Mouse (Mus musculus): Measurements from ENCODE around the gene Rbp2. TPM values are rescaled to one million over a fixed set of nuclear protein-coding genes. Genes with fewer than 3 reads are reported as not detected.

The Rbp2 gene
- 0.27 and 1.1 TPM in 2 replicates for polyA plus RNA-seq (2014; fragmentation: Nextera tagmentation; extraction: Ambion mirVana)

GRCm38 (mm10) chr9:98485815-98486214 lies at the start of gene Rbp2:
Gene Rbp2 (plus strand): TSS chr9:98486115.
- H3K4me2 ChIP-seq = no peak within 1 kb of the TSS
- 75% methylated on average over 3 of the region's 3 CpGs for WGBS (ENCODE audit: insufficient replicate concordance)
- H3K9me3 ChIP-seq (replicated peaks; ENCODE audit: control insufficient read depth, low read length) = no peaks in the 10 kb centered on the region
- ATAC-seq (replicated peaks; ENCODE audit: insufficient number of reproducible peaks, low FRiP score, low TSS enrichment) = no peak
- no peak within 1 kb of the TSS for H3K27ac ChIP-seq (ENCODE audit: low read depth, low read length)
- peaks cover 10% of the 10 kb centered on the region; the same call in 1 of the 2 replicates for H3K4me1 ChIP-seq (ENCODE audit: control insufficient read depth, insufficient read depth, low read length)
- no peak within 1 kb of the TSS for H3K4me3 ChIP-seq (ENCODE audit: low read depth, low read length)
- H3K36me3 ChIP-seq (ENCODE audit: control insufficient read depth, insufficient read depth, low read length) = no peaks in the 10 kb centered on the region
- H3K9ac ChIP-seq (ENCODE audit: low read depth, low read length) = no peak within 1 kb of the TSS
- no peaks in the 10 kb centered on the region for H3K27me3 ChIP-seq (ENCODE audit: control insufficient read depth, insufficient read depth, low read length)

- Histone ChIP-seq H3K27ac (ENCODE audit: low read depth, low read length) (no peak overlapping the region), H3K9me3 (replicated peaks; ENCODE audit: control insufficient read depth, low read length) (no peaks in the 10 kb centered on the region), H3K36me3 (ENCODE audit: control insufficient read depth, insufficient read depth, low read length) (no peaks in the 10 kb centered on the region), H3K9ac (ENCODE audit: low read depth, low read length) (no peak overlapping the region), H3K27me3 (ENCODE audit: control insufficient read depth, insufficient read depth, low read length) (no peaks in the 10 kb centered on the region), H3K4me2 (no peak overlapping the region), H3K4me1 (ENCODE audit: control insufficient read depth, insufficient read depth, low read length) (no peaks in the 10 kb centered on the region), H3K4me3 (ENCODE audit: low read depth, low read length) (no peak overlapping the region)
- no peak for ATAC-seq (replicated peaks; ENCODE audit: insufficient number of reproducible peaks, low FRiP score, low TSS enrichment)
- 73% methylated on average over 4 of the region's 4 CpGs for WGBS (ENCODE audit: insufficient replicate concordance)
These were observed 48.1 kb upstream of the Rbp2 start for GRCm38 (mm10) chr9:98437819-98438218.

GRCm38 (mm10) chr9:98439091-98439490 lies 46.8 kb upstream of the Rbp2 start:
- no peak overlapping the region for H3K9ac ChIP-seq (ENCODE audit: low read depth, low read length)
- H3K36me3 ChIP-seq (ENCODE audit: control insufficient read depth, insufficient read depth, low read length) = no peaks in the 10 kb centered on the region
- H3K4me2 ChIP-seq = no peak overlapping the region
- H3K9me3 ChIP-seq (replicated peaks; ENCODE audit: control insufficient read depth, low read length) = no peaks in the 10 kb centered on the region
- 55% methylated on average over 3 of the region's 3 CpGs for WGBS (ENCODE audit: insufficient replicate concordance)
- no peak overlapping the region for H3K4me3 ChIP-seq (ENCODE audit: low read depth, low read length)
- H3K4me1 ChIP-seq (ENCODE audit: control insufficient read depth, insufficient read depth, low read length) = no peaks in the 10 kb centered on the region
- no peak overlapping the region for H3K27ac ChIP-seq (ENCODE audit: low read depth, low read length)
- ATAC-seq (replicated peaks; ENCODE audit: insufficient number of reproducible peaks, low FRiP score, low TSS enrichment) = no peak
- no peaks in the 10 kb centered on the region for H3K27me3 ChIP-seq (ENCODE audit: control insufficient read depth, insufficient read depth, low read length)

GRCm38 (mm10) chr9:98442638-98443037 lies 43.3 kb upstream of the Rbp2 start:
- Histone ChIP-seq H3K4me1 (ENCODE audit: control insufficient read depth, insufficient read depth, low read length) (no peaks in the 10 kb centered on the region), H3K4me3 (ENCODE audit: low read depth, low read length) (no peak overlapping the region), H3K9ac (ENCODE audit: low read depth, low read length) (no peak overlapping the region), H3K4me2 (no peak overlapping the region), H3K27ac (ENCODE audit: low read depth, low read length) (no peak overlapping the region), H3K36me3 (ENCODE audit: control insufficient read depth, insufficient read depth, low read length) (peaks cover 3% of the 10 kb centered on the region), H3K27me3 (ENCODE audit: control insufficient read depth, insufficient read depth, low read length) (no peaks in the 10 kb centered on the region), H3K9me3 (replicated peaks; ENCODE audit: control insufficient read depth, low read length) (no peaks in the 10 kb centered on the region)
- WGBS (ENCODE audit: insufficient replicate concordance) = 41% methylated on average over 5 of the region's 5 CpGs
- ATAC-seq (replicated peaks; ENCODE audit: insufficient number of reproducible peaks, low FRiP score, low TSS enrichment) = no peak

GRCm38 (mm10) chr9:98445359-98446149 lies 40.4 kb upstream of the Rbp2 start:
- Histone ChIP-seq H3K9me3 (replicated peaks; ENCODE audit: control insufficient read depth, low read length) (no peaks in the 10 kb centered on the region), H3K4me3 (ENCODE audit: low read depth, low read length) (no peak overlapping the region), H3K4me2 (no peak overlapping the region), H3K27me3 (ENCODE audit: control insufficient read depth, insufficient read depth, low read length) (no peaks in the 10 kb centered on the region), H3K36me3 (ENCODE audit: control insufficient read depth, insufficient read depth, low read length) (peaks cover 3% of the 10 kb centered on the region), H3K9ac (ENCODE audit: low read depth, low read length) (no peak overlapping the region), H3K4me1 (ENCODE audit: control insufficient read depth, insufficient read depth, low read length) (no peaks in the 10 kb centered on the region), H3K27ac (ENCODE audit: low read depth, low read length) (no peak overlapping the region)
- no peak for ATAC-seq (replicated peaks; ENCODE audit: insufficient number of reproducible peaks, low FRiP score, low TSS enrichment)
- 68% methylated on average over 9 of the region's 9 CpGs for WGBS (ENCODE audit: insufficient replicate concordance)

GRCm38 (mm10) chr9:98450976-98451375 lies 34.9 kb upstream of the Rbp2 start:
- no peak overlapping the region for H3K4me2 ChIP-seq
- H3K27me3 ChIP-seq (ENCODE audit: control insufficient read depth, insufficient read depth, low read length) = no peaks in the 10 kb centered on the region
- H3K4me3 ChIP-seq (ENCODE audit: low read depth, low read length) = no peak overlapping the region
- 69% methylated on average over 1 of the region's 1 CpGs for WGBS (ENCODE audit: insufficient replicate concordance)
- H3K9ac ChIP-seq (ENCODE audit: low read depth, low read length) = no peak overlapping the region
- H3K27ac ChIP-seq (ENCODE audit: low read depth, low read length) = no peak overlapping the region
- peaks cover 2% of the 10 kb centered on the region for H3K36me3 ChIP-seq (ENCODE audit: control insufficient read depth, insufficient read depth, low read length)
- no peak for ATAC-seq (replicated peaks; ENCODE audit: insufficient number of reproducible peaks, low FRiP score, low TSS enrichment)
- no peaks in the 10 kb centered on the region for H3K9me3 ChIP-seq (replicated peaks; ENCODE audit: control insufficient read depth, low read length)
- no peaks in the 10 kb centered on the region for H3K4me1 ChIP-seq (ENCODE audit: control insufficient read depth, insufficient read depth, low read length)

- WGBS (ENCODE audit: insufficient replicate concordance) = 61% methylated on average over 2 of the region's 2 CpGs
- no peak for ATAC-seq (replicated peaks; ENCODE audit: insufficient number of reproducible peaks, low FRiP score, low TSS enrichment)
- H3K4me1 ChIP-seq (ENCODE audit: control insufficient read depth, insufficient read depth, low read length) = no peaks in the 10 kb centered on the region
These were observed 19.2 kb upstream of the Rbp2 start for GRCm38 (mm10) chr9:98466709-98467108.

GRCm38 (mm10) chr9:98480172-98480749 lies 5.7 kb upstream of the Rbp2 start:
- no peak for ATAC-seq (replicated peaks; ENCODE audit: insufficient number of reproducible peaks, low FRiP score, low TSS enrichment)
- 72% methylated on average over 2 of the region's 2 CpGs for WGBS (ENCODE audit: insufficient replicate concordance)
- Histone ChIP-seq H3K27me3 (ENCODE audit: control insufficient read depth, insufficient read depth, low read length) (no peaks in the 10 kb centered on the region), H3K9ac (ENCODE audit: low read depth, low read length) (no peak overlapping the region), H3K4me2 (no peak overlapping the region), H3K4me1 (ENCODE audit: control insufficient read depth, insufficient read depth, low read length) (no peaks in the 10 kb centered on the region), H3K4me3 (ENCODE audit: low read depth, low read length) (no peak overlapping the region), H3K36me3 (ENCODE audit: control insufficient read depth, insufficient read depth, low read length) (no peaks in the 10 kb centered on the region), H3K9me3 (replicated peaks; ENCODE audit: control insufficient read depth, low read length) (no peaks in the 10 kb centered on the region), H3K27ac (ENCODE audit: low read depth, low read length) (no peak overlapping the region)

More at GRCm38 (mm10) chr9:98466709-98467108, 19.2 kb upstream of the Rbp2 start:
- H3K27ac ChIP-seq (ENCODE audit: low read depth, low read length) = no peak overlapping the region
- no peak overlapping the region for H3K4me3 ChIP-seq (ENCODE audit: low read depth, low read length)
- H3K9me3 ChIP-seq (replicated peaks; ENCODE audit: control insufficient read depth, low read length) = no peaks in the 10 kb centered on the region
- no peak overlapping the region for H3K4me2 ChIP-seq
- no peak overlapping the region for H3K9ac ChIP-seq (ENCODE audit: low read depth, low read length)
- H3K27me3 ChIP-seq (ENCODE audit: control insufficient read depth, insufficient read depth, low read length) = no peaks in the 10 kb centered on the region
- no peaks in the 10 kb centered on the region for H3K36me3 ChIP-seq (ENCODE audit: control insufficient read depth, insufficient read depth, low read length)

All from heart, embryonic 11.5 days (tissue).